Mouse (Mus musculus): ENCODE data around the gene Immp2l.

GRCm38 (mm10) chr12:41349814-41350213, 325.9 kb downstream of the Immp2l start:
- TF ChIP-seq CTCF (IDR thresholded peaks at IDR 0.05; ENCODE audit: extremely low read depth, insufficient read length, insufficient replicate concordance, low read depth, low read length) (no peak), POLR2A (IDR thresholded peaks at IDR 0.05; ENCODE audit: low read depth, low read length) (no peak)

Data from small intestine, adult 2 months (tissue).